Mouse (Mus musculus) embryonic facial prominence, embryonic 15.5 days (tissue): ENCODE data around the gene Prdm5. TPM values are rescaled to one million over a fixed set of nuclear protein-coding genes. Genes with fewer than 3 reads are reported as not detected.
A peak's percentile ranks its signal among the peaks of the same experiment; 100 is the strongest.

Experiments used
- ATAC-seq: fragments of 200-750 bp; cut with Nextera tagmentation; 2 replicates; pipeline ENCODE4 v1.8.0; 2017; ENCODE audit warnings: low read depth, moderate TSS enrichment; ENCODE audit not compliant: insufficient number of reproducible peaks, low FRiP score, low TSS enrichment
- H3K27ac ChIP-seq: fragments of 300-500 bp; sonication (generic); replicated peaks from 2 replicates; pipeline ENCODE4 v1.5.1; 2015; ENCODE audit warnings: mild to moderate bottlenecking, inconsistent platforms
- H3K27me3 ChIP-seq: fragments of 300-500 bp; sonication (generic); 2 replicates; pipeline ENCODE4 v1.6.1; 2015; ENCODE audit warnings: inconsistent platforms
- H3K36me3 ChIP-seq: fragments of 300-500 bp; sonication (generic); 2 replicates; pipeline ENCODE4 v1.6.1; 2015; ENCODE audit warnings: mild to moderate bottlenecking, inconsistent platforms
- H3K4me1 ChIP-seq: fragments of 300-500 bp; sonication (generic); 2 replicates; pipeline ENCODE4 v1.6.1; 2015; ENCODE audit warnings: inconsistent platforms
- H3K4me2 ChIP-seq: fragments of 300-500 bp; sonication (generic); replicated peaks from 2 replicates; pipeline ENCODE4 v1.6.1; 2015; ENCODE audit warnings: mild to moderate bottlenecking, inconsistent platforms
- H3K4me3 ChIP-seq: fragments of 300-500 bp; sonication (generic); replicated peaks from 2 replicates; pipeline ENCODE4 v1.5.1; 2015; ENCODE audit warnings: mild to moderate bottlenecking, inconsistent platforms
- H3K9ac ChIP-seq: fragments of 300-500 bp; sonication (generic); 2 replicates; pipeline ENCODE4 v1.6.1; 2015; ENCODE audit warnings: inconsistent platforms
- H3K9me3 ChIP-seq: fragments of 300-500 bp; sonication (generic); replicated peaks from 2 replicates; pipeline ENCODE4 v1.6.1; 2016; ENCODE audit warnings: inconsistent platforms
- WGBS: fragments of 180-500 bp; shearing (Covaris S2); methylation state at CpG from one replicate; pipeline ENCODE4 v1.1.7; 2015; 5-methylcytosine and 5-hydroxymethylcytosine counted together
- polyA plus RNA-seq: library from polyadenylated mRNA; unstranded; fragments of >200 nt; fragmentation: Nextera tagmentation; extraction: Ambion mirVana; gene quantifications from 2 replicates; pipeline ENCODE4 v1.2.1, GENCODE M21; 2015

The Prdm5 gene
- polyA plus RNA-seq, 1 experiment from 2014 or later, result 21.7 TPM

DNA sequence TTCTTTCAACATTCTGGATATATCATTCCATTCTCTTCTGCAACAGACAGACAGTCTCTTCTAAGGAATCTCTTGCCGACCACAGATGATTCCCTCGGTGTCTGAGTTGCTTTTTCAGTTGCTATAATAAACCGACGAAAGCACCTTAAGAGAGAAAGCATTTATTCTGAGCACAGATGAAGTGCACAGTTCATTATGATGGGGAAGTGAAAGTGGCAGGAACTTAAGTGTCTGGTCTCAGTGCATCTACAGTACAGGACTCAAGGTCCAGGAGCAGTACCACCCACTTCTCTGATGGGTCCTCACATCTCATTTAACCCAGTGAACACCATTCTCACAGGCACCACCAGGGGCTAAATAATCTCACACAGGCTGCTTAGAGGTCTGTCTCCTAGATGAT lies 5.2 kb upstream of the Prdm5 start:
- WGBS, result 84% methylated on average over 4 of the region's 4 CpGs
- no peak overlapping the region for H3K4me2 ChIP-seq
- H3K27me3 ChIP-seq, result no peaks in the 10 kb centered on the region
- H3K27ac ChIP-seq, result no peak overlapping the region
- H3K9ac ChIP-seq, result no peak overlapping the region
- H3K4me3 ChIP-seq, result no peak overlapping the region
- no peaks in the 10 kb centered on the region for H3K36me3 ChIP-seq
- H3K4me1 ChIP-seq, result peaks cover 6% of the 10 kb centered on the region; the same call in 1 of the 2 replicates
- H3K9me3 ChIP-seq, result no peaks in the 10 kb centered on the region
- ATAC-seq, result no peak

DNA sequence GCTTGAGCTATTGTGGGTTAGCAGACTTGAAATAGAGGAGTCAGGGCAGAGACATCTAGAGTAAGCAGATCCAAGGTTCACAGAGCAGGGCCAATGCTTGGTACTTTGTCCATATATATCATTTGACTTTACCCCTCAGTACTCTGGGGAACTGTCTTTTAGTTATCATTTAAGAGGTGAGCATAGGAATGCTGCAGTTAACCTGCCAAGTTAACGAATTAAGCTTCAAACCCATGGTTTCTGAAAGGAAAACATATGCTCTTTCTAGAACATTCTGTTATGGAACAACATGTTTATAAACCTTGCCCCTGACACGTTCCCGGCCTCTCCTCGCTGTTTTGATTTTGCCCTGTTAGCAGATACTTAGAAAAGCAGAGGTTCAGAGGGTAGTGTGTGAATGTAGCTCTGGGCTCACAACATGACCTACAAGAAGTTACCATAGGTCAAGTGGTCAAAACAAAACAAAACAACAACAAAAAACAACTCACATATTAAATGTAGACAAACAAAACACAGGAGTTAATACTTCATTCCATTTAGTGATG lies 973 bp downstream of the Prdm5 start:
- H3K27ac ChIP-seq, result 0 out of 2 replicates have a peak overlapping the region, but pooled peaks have one; percentile 82
- H3K4me1 ChIP-seq, result peaks cover 26% of the 10 kb centered on the region
- 85% methylated on average over 4 of the region's 4 CpGs for WGBS
- ATAC-seq, result no peak
- H3K4me2 ChIP-seq, result peak overlapping the region; percentile 71
- no peaks in the 10 kb centered on the region for H3K36me3 ChIP-seq
- no peaks in the 10 kb centered on the region for H3K9me3 ChIP-seq
- no peaks in the 10 kb centered on the region for H3K27me3 ChIP-seq
- H3K9ac ChIP-seq, result peak overlapping the region; percentile 80; the same call in 1 of the 2 replicates
- peak overlapping the region; percentile 65 for H3K4me3 ChIP-seq

DNA sequence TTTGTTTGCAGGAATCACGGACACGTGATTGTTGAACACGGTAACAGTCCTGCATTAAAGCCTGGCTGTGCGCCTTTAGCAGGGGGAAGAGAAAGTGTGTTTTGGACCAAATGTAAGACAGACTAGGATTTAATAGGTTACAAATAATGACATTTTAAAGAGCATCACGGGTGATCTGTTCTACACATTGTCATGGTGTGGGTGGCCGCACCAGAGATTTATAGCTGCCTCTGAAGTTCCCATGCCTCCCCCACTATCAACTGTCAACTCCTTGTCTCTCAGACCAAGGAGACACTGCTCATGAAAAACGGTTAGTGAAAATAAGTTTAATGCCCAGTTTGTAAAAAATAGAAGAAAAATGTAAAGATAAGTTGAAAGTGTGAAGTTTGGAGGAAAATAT lies 2.7 kb downstream of the Prdm5 start:
- ATAC-seq, result no peak
- Histone ChIP-seq H3K27ac (no peak overlapping the region), H3K4me3 (no peak overlapping the region), H3K4me1 (peaks cover 26% of the 10 kb centered on the region), H3K27me3 (no peaks in the 10 kb centered on the region), H3K9ac (no peak overlapping the region), H3K4me2 (no peak overlapping the region), H3K36me3 (no peaks in the 10 kb centered on the region), H3K9me3 (no peaks in the 10 kb centered on the region)
- WGBS, result 83% methylated on average over 7 of the region's 7 CpGs

DNA sequence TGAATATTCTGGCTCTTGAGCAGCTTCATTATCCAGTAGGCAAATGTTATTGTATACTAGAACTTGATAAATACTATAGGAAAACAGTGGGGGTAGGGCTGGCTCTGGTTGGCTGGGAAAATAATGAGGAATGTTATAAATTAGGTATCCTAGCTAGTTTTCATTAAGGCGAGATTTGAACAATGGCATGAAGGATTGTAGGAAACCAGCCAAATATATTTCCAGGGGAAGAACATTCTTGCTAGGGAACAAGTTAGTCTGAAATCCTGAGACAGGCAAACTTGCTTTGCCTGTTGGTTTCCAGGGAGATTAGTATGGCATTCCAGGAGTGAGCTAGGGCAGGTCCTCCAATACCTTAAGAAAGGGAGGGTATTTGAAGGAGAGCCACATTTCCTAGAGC lies 4.9 kb downstream of the Prdm5 start:
- H3K9ac ChIP-seq, result no peak overlapping the region
- H3K4me1 ChIP-seq, result peaks cover 20% of the 10 kb centered on the region; the same call in 1 of the 2 replicates
- H3K27me3 ChIP-seq, result no peaks in the 10 kb centered on the region
- H3K4me3 ChIP-seq, result no peak overlapping the region
- H3K27ac ChIP-seq, result no peak overlapping the region
- WGBS, result 52% methylated on average over 1 of the region's 1 CpGs
- H3K36me3 ChIP-seq, result no peaks in the 10 kb centered on the region
- no peaks in the 10 kb centered on the region for H3K9me3 ChIP-seq
- H3K4me2 ChIP-seq, result no peak overlapping the region
- no peak for ATAC-seq

DNA sequence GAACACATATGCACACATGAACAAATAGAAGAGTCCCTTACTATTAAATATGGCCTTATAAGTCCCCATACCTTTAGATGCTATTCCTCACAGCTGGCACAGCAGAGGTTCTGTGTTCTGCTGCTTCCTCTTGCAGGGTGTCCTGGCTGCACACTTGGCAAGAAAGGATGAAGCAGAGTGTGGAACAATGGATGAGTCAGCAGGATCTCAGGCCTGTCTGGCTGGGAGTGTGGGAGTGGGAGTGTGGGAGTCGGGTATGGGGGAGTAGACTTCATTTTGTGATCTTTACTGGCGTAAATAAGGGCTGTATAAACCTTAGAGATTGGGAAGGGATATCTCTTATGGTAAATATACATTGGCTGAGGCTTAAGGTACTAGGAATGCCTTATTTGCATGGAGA lies 14.1 kb downstream of the Prdm5 start:
- WGBS, result 89% methylated on average over 2 of the region's 2 CpGs

DNA sequence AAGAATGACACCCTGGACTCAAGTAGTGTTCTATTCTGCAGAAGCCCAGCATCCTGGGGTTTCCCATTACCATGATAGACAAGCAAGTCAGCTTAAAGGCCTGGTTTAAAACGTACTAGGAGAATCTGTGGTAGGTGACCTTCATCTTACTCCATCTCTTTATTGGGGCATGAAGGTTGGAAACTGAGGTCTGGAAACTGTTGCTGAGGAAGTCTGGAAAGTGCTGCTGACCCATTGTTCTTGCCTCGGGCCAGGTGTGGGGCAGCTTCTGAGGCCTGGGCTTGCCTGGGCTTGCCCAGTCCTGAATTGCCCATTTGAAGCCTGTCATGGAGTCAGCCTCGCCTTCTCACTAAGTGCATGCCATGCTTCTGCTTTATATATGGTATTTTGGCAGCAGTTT lies 17.8 kb downstream of the Prdm5 start:
- no peak overlapping the region for H3K4me3 ChIP-seq
- no peak overlapping the region for H3K27ac ChIP-seq
- ATAC-seq, result no peak
- no peak overlapping the region for H3K4me2 ChIP-seq
- 75% methylated on average over 3 of the region's 3 CpGs for WGBS
- H3K4me1 ChIP-seq, result no peaks in the 10 kb centered on the region
- 0 out of 2 replicates have a peak, but pooled peaks cover 5% of the 10 kb centered on the region for H3K36me3 ChIP-seq
- no peak overlapping the region for H3K9ac ChIP-seq
- H3K27me3 ChIP-seq, result no peaks in the 10 kb centered on the region
- no peaks in the 10 kb centered on the region for H3K9me3 ChIP-seq

More for the DNA sequence above, 14.1 kb downstream of the Prdm5 start:
- Histone ChIP-seq H3K27me3 (no peaks in the 10 kb centered on the region), H3K4me3 (no peak overlapping the region), H3K9ac (no peak overlapping the region), H3K27ac (no peak overlapping the region), H3K36me3 (0 out of 2 replicates have a peak, but pooled peaks cover 5% of the 10 kb centered on the region), H3K9me3 (no peaks in the 10 kb centered on the region), H3K4me1 (no peaks in the 10 kb centered on the region), H3K4me2 (no peak overlapping the region)
- no peak for ATAC-seq

DNA sequence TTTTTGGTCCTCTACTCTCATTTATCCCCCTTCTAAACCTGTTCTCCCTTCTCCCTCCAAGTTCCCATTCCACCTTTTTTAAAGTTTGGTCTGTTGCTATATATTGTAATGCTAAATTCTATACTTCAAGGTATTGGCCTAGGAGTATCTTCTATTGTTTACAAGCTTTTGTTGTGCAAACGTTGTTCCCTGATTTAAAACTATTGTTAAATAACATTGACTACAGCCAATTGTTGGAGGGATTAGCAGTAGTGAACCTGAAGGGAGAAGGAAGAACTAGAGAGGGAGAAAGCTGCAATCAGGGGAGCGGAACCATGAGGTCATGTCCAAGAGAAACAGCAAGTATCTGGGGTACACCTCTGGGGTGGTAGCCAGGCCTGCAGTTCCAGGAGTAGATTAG lies 18.5 kb downstream of the Prdm5 start:
- Histone ChIP-seq H3K9ac (no peak overlapping the region), H3K27ac (no peak overlapping the region), H3K4me2 (no peak overlapping the region), H3K4me1 (no peaks in the 10 kb centered on the region), H3K36me3 (0 out of 2 replicates have a peak, but pooled peaks cover 5% of the 10 kb centered on the region), H3K27me3 (no peaks in the 10 kb centered on the region), H3K9me3 (no peaks in the 10 kb centered on the region), H3K4me3 (no peak overlapping the region)
- no peak for ATAC-seq
- WGBS, result 73% methylated on average over 2 of the region's 2 CpGs

DNA sequence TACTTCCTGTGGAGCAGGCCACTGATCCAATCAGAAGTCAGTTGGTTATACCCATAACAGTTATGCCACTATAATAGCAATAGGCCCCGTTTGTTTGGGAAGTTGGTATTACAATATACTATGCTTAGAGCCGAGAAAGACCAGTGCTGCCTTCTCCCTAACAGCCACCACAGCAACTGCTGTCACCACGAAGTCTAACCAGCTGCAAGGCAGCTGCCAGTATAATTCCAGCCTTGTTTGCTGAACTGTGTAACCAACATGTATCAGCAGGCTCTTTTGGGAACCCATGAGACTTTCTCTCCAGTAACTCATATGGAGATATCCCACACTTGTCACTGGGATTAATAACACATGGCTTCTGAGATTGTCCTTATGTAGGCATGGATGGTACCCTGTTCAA lies 19.6 kb downstream of the Prdm5 start:
- Histone ChIP-seq H3K27ac (no peak overlapping the region), H3K36me3 (0 out of 2 replicates have a peak, but pooled peaks cover 5% of the 10 kb centered on the region), H3K4me3 (no peak overlapping the region), H3K9ac (no peak overlapping the region), H3K4me1 (no peaks in the 10 kb centered on the region), H3K4me2 (no peak overlapping the region), H3K27me3 (no peaks in the 10 kb centered on the region), H3K9me3 (no peaks in the 10 kb centered on the region)
- no peak for ATAC-seq
- 73% methylated on average over 3 of the region's 3 CpGs for WGBS

DNA sequence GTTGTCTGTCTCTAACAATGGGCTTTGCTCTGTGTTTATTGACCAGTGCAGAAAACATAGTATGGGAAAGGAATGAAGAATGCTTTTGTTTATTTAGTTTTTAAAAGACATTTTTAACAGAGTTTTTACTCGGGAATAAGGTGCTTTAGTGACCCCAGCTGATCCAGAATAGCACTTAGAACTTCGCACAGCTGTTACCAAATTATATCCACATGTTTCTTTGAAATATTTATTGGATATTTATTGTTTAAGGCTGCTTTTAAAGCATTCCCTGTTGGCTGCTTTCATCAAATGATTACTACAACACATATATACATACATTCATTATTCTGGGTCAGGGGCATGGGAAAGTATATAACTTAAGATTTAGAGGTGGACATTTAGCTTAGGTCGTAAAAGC lies 32.9 kb downstream of the Prdm5 start:
- H3K4me3 ChIP-seq, result no peak overlapping the region
- no peak overlapping the region for H3K9ac ChIP-seq
- H3K4me1 ChIP-seq, result no peaks in the 10 kb centered on the region
- H3K27me3 ChIP-seq, result no peaks in the 10 kb centered on the region
- H3K27ac ChIP-seq, result no peak overlapping the region
- ATAC-seq, result no peak
- no peak overlapping the region for H3K4me2 ChIP-seq
- no peaks in the 10 kb centered on the region for H3K36me3 ChIP-seq
- no peaks in the 10 kb centered on the region for H3K9me3 ChIP-seq
- 49% methylated on average over 3 of the region's 3 CpGs for WGBS

DNA sequence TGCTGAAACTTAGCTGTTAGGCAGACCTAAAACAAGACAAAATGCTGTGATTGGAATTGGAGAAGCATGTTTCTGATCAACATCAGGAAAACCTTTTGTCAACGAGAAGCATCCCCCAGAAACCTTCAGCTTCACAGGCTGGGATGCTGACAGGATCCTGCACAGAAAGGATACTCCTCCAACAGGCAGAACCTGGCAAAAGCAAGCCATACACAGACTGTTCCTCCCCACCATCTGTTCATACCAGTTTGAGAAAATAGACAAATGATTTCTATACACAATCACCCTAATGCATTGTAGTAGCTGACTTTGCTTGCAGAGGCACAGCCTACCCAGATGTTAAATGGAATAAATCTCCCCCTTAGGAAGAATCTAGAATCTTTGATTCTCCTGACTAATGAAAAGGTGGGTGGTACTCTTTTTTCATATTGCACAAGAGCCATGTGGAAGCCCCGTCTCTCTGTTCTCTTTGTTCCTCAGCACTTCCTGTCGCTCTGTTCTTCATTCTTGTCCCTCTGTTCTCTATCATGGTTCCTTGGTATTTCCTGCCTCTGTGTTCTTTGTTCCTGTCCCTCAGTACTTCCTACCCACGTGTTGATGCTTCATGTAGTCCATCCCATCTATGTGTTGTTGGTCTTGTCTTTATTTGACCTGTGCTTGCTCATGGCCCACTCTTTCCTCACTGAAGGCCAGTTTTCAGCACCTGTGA lies 39.4 kb downstream of the Prdm5 start:
- ATAC-seq, result no peak
- 52% methylated on average over 4 of the region's 4 CpGs for WGBS

DNA sequence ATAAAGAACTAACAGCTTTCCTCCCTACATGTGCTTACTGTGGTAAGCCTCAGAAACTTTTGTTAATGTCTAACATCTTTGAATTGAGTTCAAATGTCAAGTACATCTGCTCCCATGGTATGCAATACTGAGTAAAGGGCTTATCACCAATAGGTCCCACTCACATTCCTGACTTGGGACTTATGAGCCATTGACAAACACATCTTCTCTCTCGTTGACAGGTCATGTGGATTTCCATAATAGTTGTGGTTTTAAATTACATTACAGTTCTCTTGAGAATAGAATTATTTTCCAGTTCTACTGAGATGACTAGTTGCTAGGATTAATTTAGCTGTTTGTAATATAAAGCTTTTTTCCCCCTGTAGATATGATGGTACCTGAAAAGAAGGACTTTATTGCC lies 49.9 kb downstream of the Prdm5 start:
- no peak for ATAC-seq
- 22% methylated on average over 1 of the region's 1 CpGs for WGBS
- H3K27ac ChIP-seq, result no peak overlapping the region

More for the DNA sequence above, 39.4 kb downstream of the Prdm5 start:
- Histone ChIP-seq H3K4me2 (no peak overlapping the region), H3K9me3 (no peaks in the 10 kb centered on the region), H3K36me3 (no peaks in the 10 kb centered on the region), H3K4me3 (no peak overlapping the region), H3K9ac (no peak overlapping the region), H3K27ac (no peak overlapping the region), H3K27me3 (no peaks in the 10 kb centered on the region), H3K4me1 (no peaks in the 10 kb centered on the region)

DNA sequence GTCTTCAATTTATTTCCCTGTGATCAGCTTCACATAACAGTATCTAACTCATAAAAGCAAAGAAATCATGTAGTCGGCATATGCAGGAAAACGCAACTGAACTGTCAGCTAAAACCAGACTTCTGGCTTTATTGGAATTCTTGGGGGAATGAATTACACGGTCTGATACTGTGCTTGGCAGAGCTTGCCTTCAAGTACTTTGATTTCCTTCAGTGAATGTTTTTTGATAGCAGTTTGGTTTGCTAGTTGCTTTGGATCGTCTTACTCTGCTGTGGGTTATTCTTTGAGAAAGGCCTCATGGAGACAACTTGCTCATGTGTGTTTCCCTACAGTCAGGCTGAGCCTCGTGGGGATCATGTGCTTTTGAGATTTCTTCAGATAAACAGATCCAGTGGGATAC lies 52.7 kb downstream of the Prdm5 start:
- H3K9ac ChIP-seq, result no peak overlapping the region
- H3K27ac ChIP-seq, result no peak overlapping the region
- WGBS, result 42% methylated on average over 5 of the region's 5 CpGs
- no peak overlapping the region for H3K4me2 ChIP-seq
- H3K4me3 ChIP-seq, result no peak overlapping the region
- H3K36me3 ChIP-seq, result peaks cover 12% of the 10 kb centered on the region; the same call in 1 of the 2 replicates
- no peak for ATAC-seq
- H3K9me3 ChIP-seq, result no peaks in the 10 kb centered on the region
- H3K27me3 ChIP-seq, result no peaks in the 10 kb centered on the region
- no peaks in the 10 kb centered on the region for H3K4me1 ChIP-seq

More for the DNA sequence above, 49.9 kb downstream of the Prdm5 start:
- Histone ChIP-seq H3K4me2 (no peak overlapping the region), H3K36me3 (peaks cover 9% of the 10 kb centered on the region; the same call in 1 of the 2 replicates), H3K4me3 (no peak overlapping the region), H3K4me1 (no peaks in the 10 kb centered on the region), H3K9ac (no peak overlapping the region), H3K9me3 (no peaks in the 10 kb centered on the region), H3K27me3 (no peaks in the 10 kb centered on the region)
